Mouse (Mus musculus) liver, adult 2 months (tissue): ENCODE results near the gene Cln3.

Source experiments
- CTCF ChIP-seq: fragments of 200-500 bp; IDR thresholded peaks from 2 replicates; pipeline ENCODE4 v1.5.1; 2011; ENCODE audit warnings: low read depth, low read length, control low read depth
- POLR2A ChIP-seq: fragments of 200-500 bp; IDR thresholded peaks from 2 replicates; pipeline ENCODE4 v1.6.1; 2011; ENCODE audit warnings: low read length, control low read depth; ENCODE audit not compliant: insufficient read depth; ENCODE audit errors: extremely low read depth

DNA sequence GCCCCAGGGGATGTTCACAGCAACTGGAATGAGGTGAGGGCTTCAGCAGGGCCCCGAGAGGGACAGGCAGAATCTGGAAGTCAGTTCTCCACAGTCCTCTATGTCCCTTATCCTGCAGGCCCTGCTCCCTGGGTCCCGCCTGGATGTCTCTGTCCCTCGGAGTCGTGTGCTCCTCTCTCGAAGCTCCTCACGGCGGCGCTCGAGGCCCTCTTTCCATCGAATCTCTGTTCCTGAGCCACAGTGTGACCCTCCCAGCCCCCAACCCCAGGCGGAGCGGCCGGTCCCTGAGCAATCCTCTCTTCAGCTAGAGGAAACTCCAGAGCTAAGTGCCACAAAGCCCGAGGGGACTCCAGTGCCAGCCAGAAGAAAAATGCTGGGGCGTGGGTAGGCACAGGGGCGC, 2.2 kb upstream of the Cln3 start:
- TF ChIP-seq CTCF (peak; percentile 60), POLR2A (no peak)
